Mouse (Mus musculus) stomach, postnatal 0 days (tissue): ENCODE data around the gene Sox4.

ENCODE experiments used
- CTCF ChIP-seq: IDR thresholded peaks from 2 replicates; pipeline ENCODE4 v1.5.1; 2016; ENCODE audit warnings: antibody characterized with exemption, low read depth, mild to moderate bottlenecking, moderate library complexity
- EP300 ChIP-seq: optimal IDR thresholded peaks from 2 replicates; pipeline ENCODE3; 2016; ENCODE audit warnings: antibody characterized with exemption

DNA sequence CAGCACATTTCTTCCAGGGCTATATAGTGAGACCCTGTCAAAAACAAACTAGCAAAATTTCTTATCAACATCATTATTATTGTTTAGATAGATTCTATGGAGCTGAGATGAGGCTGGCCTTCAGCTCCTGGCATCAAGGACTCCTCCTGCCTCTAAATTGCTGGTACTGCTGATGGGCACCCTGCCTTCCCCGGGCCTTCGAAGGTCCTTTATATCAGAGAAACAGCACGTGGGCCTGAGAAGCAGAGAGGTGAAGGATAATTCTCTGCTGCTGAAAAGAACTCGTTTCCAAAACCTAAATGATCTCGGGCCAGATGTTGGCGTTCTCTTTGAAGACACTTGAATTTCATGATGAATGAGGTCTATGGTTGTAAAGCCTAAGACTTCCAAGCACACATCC is 39.9 kb downstream of the Sox4 start:
- TF ChIP-seq CTCF: no peak
- no peak for TF ChIP-seq EP300
